Mouse (Mus musculus): ENCODE data around the gene Nectin4. TPM values are rescaled to one million over a fixed set of nuclear protein-coding genes. Genes with fewer than 3 reads are reported as not detected.

Gene Nectin4
- total and polyA plus RNA-seq, 3 experiments = 0.30 to 2.7 (median 0.49) TPM

DNA sequence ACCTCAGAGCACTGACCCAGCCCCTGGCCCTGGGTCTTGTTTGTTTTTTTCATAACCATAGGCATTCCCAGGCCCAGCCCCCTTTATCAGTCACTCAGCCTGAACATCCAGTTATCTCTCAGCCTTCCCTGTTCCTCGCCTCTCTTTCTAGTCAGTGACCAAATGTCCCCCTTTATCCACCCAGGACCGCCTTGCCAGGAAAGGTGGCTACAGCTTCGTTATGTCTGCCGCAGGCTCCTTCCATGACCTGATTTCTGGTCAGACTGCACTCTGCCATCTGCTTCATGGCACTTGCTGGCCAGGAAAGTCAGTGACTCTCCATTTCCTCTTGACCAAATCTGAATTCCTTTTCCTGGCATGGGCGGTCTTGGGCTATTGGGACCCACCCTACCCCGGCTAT, 8.4 kb downstream of the Nectin4 start:
- in situ Hi-C loops (cut with MboI; ENCODE audit: low pct_ligation_motif_present, low pct_unique_long_range_greater_than_20kb, low sequenced_read_pairs) = no loop called here

GRCm38 (mm10) chr1:171379935-171380599, 10.2 kb downstream of the Nectin4 start:
- dilution Hi-C loops (cut with MboI; ENCODE audit: extremely low pct_ligation_motif_present, extremely low pct_unique_long_range_greater_than_20kb, low sequenced_read_pairs) = no loop called here
- Histone ChIP-seq H3K9me3 (replicated peaks; ENCODE audit: low read length) (no peaks in the 10 kb centered on the region), H3K27me3 (replicated peaks) (peaks cover 9% of the 10 kb centered on the region), H3K9ac (ENCODE audit: insufficient read depth, low read depth) (no peak overlapping the region), H3K36me3 (replicated peaks in 1 of 2; ENCODE audit: control insufficient read depth in 1 of 2, insufficient read depth in 1 of 2, low read length in 1 of 2) (no peaks in the 10 kb centered on the region), H3K4me3 (replicated peaks in 1 of 3; ENCODE audit: low read depth in 2 of 3, low read length in 2 of 3, poor library complexity in 1 of 3) (peak overlapping the region; percentile 12 to 52 (median 23)), H3K4me2 (ENCODE audit: insufficient read depth, low read depth, poor library complexity, severe bottlenecking) (peak overlapping the region; percentile 80), H3K79me2 (replicated peaks; ENCODE audit: control insufficient read depth, extremely low read depth, insufficient read depth, poor library complexity, severe bottlenecking) (no peaks in the 10 kb centered on the region), H3K27ac (ENCODE audit: insufficient read depth, low read depth) (no peak overlapping the region), H3K4me1 (ENCODE audit: control insufficient read depth in 1 of 2, insufficient read depth in 2 of 2) (peaks cover 26 to 52% of the 10 kb centered on the region in 2 experiments)
- in situ Hi-C loops (cut with MboI; ENCODE audit: low pct_ligation_motif_present, low pct_unique_long_range_greater_than_20kb, low sequenced_read_pairs) = no loop called here
- peak; percentile 80 for DNase-seq (ENCODE audit: extremely low read depth)
- TF ChIP-seq ZNF384 (IDR thresholded peaks at IDR 0.05; ENCODE audit: low read depth, low read length) = no peak
- no peak for TF ChIP-seq ZC3H11A (IDR thresholded peaks at IDR 0.05; ENCODE audit: low read depth, low read length)
- no peak for TF ChIP-seq PAX5 (IDR thresholded peaks at IDR 0.05; ENCODE audit: low read length)
- no peak for TF ChIP-seq IRF4 (IDR thresholded peaks at IDR 0.05; ENCODE audit: low read depth, low read length)
- peak; percentile 68 for TF ChIP-seq SMC3 (IDR thresholded peaks at IDR 0.05; ENCODE audit: low read depth, low read length)
- TF ChIP-seq POLR2AphosphoS2 (IDR thresholded peaks at IDR 0.05; ENCODE audit: low read depth, low read length) = no peak
- no peak for TF ChIP-seq E2F4 (IDR thresholded peaks at IDR 0.05; ENCODE audit: insufficient replicate concordance, low read depth, low read length)
- TF ChIP-seq ELF1 (IDR thresholded peaks at IDR 0.05; ENCODE audit: low read depth, low read length) = no peak
- TF ChIP-seq ZKSCAN1 (IDR thresholded peaks at IDR 0.05; ENCODE audit: borderline replicate concordance, low read depth, low read length) = no peak
- no peak for TF ChIP-seq JUND (conservative IDR thresholded peaks at IDR 0.05; ENCODE audit: low read depth, low read length)
- TF ChIP-seq HCFC1 (IDR thresholded peaks at IDR 0.05; ENCODE audit: low read depth, low read length) = no peak
- no peak for TF ChIP-seq TCF12 (IDR thresholded peaks at IDR 0.05; ENCODE audit: low read depth, low read length)
- TF ChIP-seq USF2 (conservative IDR thresholded peaks at IDR 0.05; ENCODE audit: low read depth, low read length) = no peak
- TF ChIP-seq CTCF (conservative IDR thresholded peaks at IDR 0.05 in 1 of 2, IDR thresholded peaks at IDR 0.05 in 1 of 2; ENCODE audit: low read depth in 2 of 2, low read length in 2 of 2) = peak; percentile 25 to 85; a peak in 2 of 4 replicates
- no peak for TF ChIP-seq CHD1 (IDR thresholded peaks at IDR 0.05; ENCODE audit: low read depth, low read length)
- TF ChIP-seq MAZ (IDR thresholded peaks at IDR 0.05; ENCODE audit: low read depth, low read length) = 0 out of 2 replicates have a peak, but pooled peaks have one; percentile 37
- TF ChIP-seq NRF1 (IDR thresholded peaks at IDR 0.05; ENCODE audit: low read depth, low read length) = no peak
- TF ChIP-seq SIN3A (IDR thresholded peaks at IDR 0.05; ENCODE audit: low read length) = no peak
- TF ChIP-seq MAX (IDR thresholded peaks at IDR 0.05; ENCODE audit: low read length) = no peak
- TF ChIP-seq RAD21 (IDR thresholded peaks at IDR 0.05; ENCODE audit: low read depth, low read length) = peak; percentile 45
- TF ChIP-seq RCOR1 (conservative IDR thresholded peaks at IDR 0.05; ENCODE audit: low read depth, low read length) = no peak
- TF ChIP-seq NELFE (IDR thresholded peaks at IDR 0.05; ENCODE audit: low read depth, low read length) = no peak
- TF ChIP-seq ZMIZ1 (IDR thresholded peaks at IDR 0.05; ENCODE audit: low read depth, low read length) = no peak
- no peak for TF ChIP-seq GABPA (IDR thresholded peaks at IDR 0.05; ENCODE audit: insufficient replicate concordance, low read depth, low read length)
- TF ChIP-seq ETS1 (conservative IDR thresholded peaks at IDR 0.05; ENCODE audit: low read depth, low read length) = no peak; the same call in 1 of the 2 replicates
- TF ChIP-seq MEF2A (IDR thresholded peaks at IDR 0.05; ENCODE audit: borderline replicate concordance, low read depth, low read length) = no peak
- no peak for TF ChIP-seq MYC (IDR thresholded peaks at IDR 0.05; ENCODE audit: low read depth, low read length)
- TF ChIP-seq CHD2 (IDR thresholded peaks at IDR 0.05; ENCODE audit: low read length) = no peak
- TF ChIP-seq BHLHE40 (IDR thresholded peaks at IDR 0.05; ENCODE audit: low read depth, low read length) = no peak
- peak; percentile 62; the same call in 1 of the 2 replicates for TF ChIP-seq MAFK (IDR thresholded peaks at IDR 0.05; ENCODE audit: insufficient replicate concordance, low read length)
- TF ChIP-seq USF1 (IDR thresholded peaks at IDR 0.05; ENCODE audit: low read depth, low read length) = no peak

More for the DNA sequence above, 8.4 kb downstream of the Nectin4 start:
- Histone ChIP-seq H3K27ac (ENCODE audit: insufficient read depth, low read depth) (no peak overlapping the region), H3K79me2 (replicated peaks; ENCODE audit: control insufficient read depth, extremely low read depth, insufficient read depth, poor library complexity, severe bottlenecking) (no peaks in the 10 kb centered on the region), H3K4me3 (replicated peaks in 1 of 3; ENCODE audit: low read depth in 2 of 3, low read length in 2 of 3, poor library complexity in 1 of 3) (no peak overlapping the region), H3K9ac (ENCODE audit: insufficient read depth, low read depth) (no peak overlapping the region), H3K4me2 (ENCODE audit: insufficient read depth, low read depth, poor library complexity, severe bottlenecking) (no peak overlapping the region), H3K36me3 (replicated peaks in 1 of 2; ENCODE audit: control insufficient read depth in 1 of 2, insufficient read depth in 1 of 2, low read length in 1 of 2) (no peaks in the 10 kb centered on the region), H3K9me3 (replicated peaks; ENCODE audit: low read length) (no peaks in the 10 kb centered on the region), H3K4me1 (ENCODE audit: control insufficient read depth in 1 of 2, insufficient read depth in 2 of 2) (peaks cover 11 to 36% of the 10 kb centered on the region in 2 experiments), H3K27me3 (replicated peaks) (peaks cover 9% of the 10 kb centered on the region)
- TF ChIP-seq JUN (IDR thresholded peaks at IDR 0.05; ENCODE audit: insufficient read depth, low read depth, low read length) (no peak), ELF1 (IDR thresholded peaks at IDR 0.05; ENCODE audit: low read depth, low read length) (no peak), KAT2A (IDR thresholded peaks at IDR 0.05; ENCODE audit: insufficient replicate concordance, low read length) (no peak), NRF1 (IDR thresholded peaks at IDR 0.05; ENCODE audit: low read depth, low read length) (no peak), MAFK (IDR thresholded peaks at IDR 0.05; ENCODE audit: insufficient replicate concordance, low read length) (no peak)
- dilution Hi-C loops (cut with MboI; ENCODE audit: extremely low pct_ligation_motif_present, extremely low pct_unique_long_range_greater_than_20kb, low sequenced_read_pairs) = no loop called here
- DNase-seq (ENCODE audit: extremely low read depth) = no peak
